Mouse (Mus musculus) left cerebral cortex, postnatal 10 days (tissue): ENCODE data around the gene Olfr656. TPM values are rescaled to one million over a fixed set of nuclear protein-coding genes. Genes with fewer than 3 reads are reported as not detected.

ENCODE experiments used
- DNase-seq, 2 experiments: peaks; one replicate each; pipeline ENCODE4 v3.0.0; 2021 to 2022; ENCODE audit warnings: low spot score in 2 of 2, mixed read lengths in 1 of 2; ENCODE audit errors: extremely low spot score in 1 of 2
- intact Hi-C: fragments of 180-260 bp; cut with DNase I; formaldehyde crosslinking; loops from one replicate; pipeline ENCODE4 v1.15.1; 2025
- total RNA-seq, 2 experiments: library from RNA; stranded (reverse); gene quantifications; 2 replicates each; pipeline ENCODE4 v1.2.3; 2021

Gene Olfr656
- not detected for total RNA-seq

DNA sequence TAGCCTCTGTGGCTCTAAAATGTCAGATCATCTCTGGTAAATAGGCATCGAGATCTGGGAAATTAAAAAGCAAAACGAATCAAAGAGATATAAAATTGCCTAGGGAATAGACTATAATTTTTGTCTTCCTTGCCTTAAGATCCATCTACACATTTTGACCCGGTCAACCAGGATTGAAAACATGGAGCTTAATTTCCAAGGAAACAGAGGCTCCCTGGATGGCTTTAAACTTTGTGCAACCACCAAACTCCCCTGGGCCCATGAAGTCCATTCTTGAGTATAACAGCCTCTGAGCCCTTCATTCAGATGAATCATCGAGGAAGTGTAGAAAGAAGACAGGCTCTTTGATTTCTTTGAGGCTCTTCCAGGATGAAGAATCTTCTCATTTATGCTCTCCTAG lies at the start of gene Olfr656:
Gene Olfr656 (plus strand): TSS at position 301 of the 400 bp plus-strand sequence.
- intact Hi-C loops = no loop called here
- DNase-seq = no peak

GRCm38 (mm10) chr7:104577014-104577413 lies 36.7 kb upstream of the Olfr656 start, which contains the start of gene Olfr653:
Olfr653 (plus strand) TSS chr7:104577314.
- intact Hi-C loops = no loop called here
- DNase-seq = no peak

- intact Hi-C loops = no loop called here
- no peak for DNase-seq
These were observed 32.9 kb upstream of the Olfr656 start for GRCm38 (mm10) chr7:104580846-104581245.

DNA sequence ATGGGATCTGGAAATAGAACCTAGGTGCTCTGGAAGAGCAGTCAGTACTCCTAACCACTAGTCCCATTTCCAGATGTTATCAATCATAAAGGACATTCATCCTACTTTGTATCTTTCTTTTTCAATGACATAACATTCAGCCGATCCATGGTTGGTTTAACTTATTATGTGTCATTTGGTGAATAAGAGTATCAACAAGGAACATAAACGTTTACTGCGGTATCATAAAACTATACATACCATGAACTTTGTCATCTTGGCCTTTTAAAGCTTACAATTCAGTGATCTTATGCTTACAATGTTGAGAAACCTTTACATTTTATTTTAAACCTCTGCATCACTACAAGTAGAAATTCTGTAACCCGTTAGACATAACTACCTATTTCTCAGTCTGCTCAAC lies 32.3 kb upstream of the Olfr656 start:
- intact Hi-C loops = no loop called here
- DNase-seq = no peak

DNA sequence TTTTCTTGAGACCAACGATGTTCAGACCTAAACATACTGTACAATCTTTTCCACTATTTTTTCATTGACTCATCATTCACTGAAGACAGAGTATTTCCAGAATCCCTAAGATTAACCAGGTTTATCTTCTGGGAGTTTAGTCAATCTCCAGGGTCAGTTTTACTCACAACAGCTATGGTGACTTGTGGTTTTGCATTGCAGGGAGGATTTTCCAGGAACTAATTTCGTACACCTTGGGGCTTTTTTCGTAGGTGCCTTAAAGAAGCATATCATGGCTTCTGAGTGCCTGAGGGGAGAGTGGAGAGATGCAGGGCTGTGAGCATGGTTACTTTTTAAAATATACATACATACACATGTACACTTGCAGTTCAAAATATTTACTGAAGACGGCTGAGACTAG lies 27.0 kb upstream of the Olfr656 start, which contains the start of gene Olfr654:
Gene Olfr654 (plus strand): TSS at position 301 of the 400 bp plus-strand sequence.
- intact Hi-C loops = no loop called here
- no peak for DNase-seq

DNA sequence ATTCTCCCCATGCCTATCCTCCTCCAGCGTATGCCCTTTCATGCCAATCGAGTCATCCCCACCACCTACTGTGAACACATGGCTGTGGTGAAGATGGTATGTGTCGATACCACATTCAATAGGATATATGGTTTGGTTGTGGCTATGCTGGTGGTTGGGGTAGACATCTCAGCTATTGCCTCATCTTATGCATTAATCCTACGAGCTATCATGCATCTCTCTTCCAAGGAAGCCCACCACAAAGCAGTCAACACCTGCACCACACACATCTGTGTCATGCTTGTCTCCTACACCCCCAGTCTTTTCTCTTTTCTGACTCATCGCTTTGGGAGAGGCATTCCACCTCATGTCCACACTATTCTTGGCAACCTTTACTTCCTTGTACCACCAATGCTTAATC lies 25.5 kb upstream of the Olfr656 start:
- intact Hi-C loops = no loop called here
- no peak for DNase-seq

DNA sequence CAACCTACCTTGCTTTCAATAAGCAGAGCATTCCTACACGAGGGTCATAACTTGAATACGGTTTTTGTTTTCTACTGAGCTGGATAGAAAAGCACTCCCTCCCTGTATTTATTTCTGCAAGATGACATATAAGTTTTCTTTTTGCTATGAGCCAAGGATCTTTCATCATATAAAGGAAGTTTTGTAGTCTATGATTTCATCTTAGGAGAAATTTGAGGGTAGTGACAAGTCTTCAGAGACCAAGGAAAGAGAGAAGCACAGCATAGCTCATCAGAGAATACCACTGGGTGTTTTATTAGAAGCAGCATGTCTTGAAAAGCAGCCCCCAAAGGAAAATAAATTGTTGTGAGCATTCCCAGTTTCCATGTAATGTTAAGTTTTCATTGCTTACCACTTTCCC lies 12.1 kb upstream of the Olfr656 start, which contains the start of gene Olfr655:
Gene Olfr655 (minus strand): TSS at position 101 of the 400 bp plus-strand sequence.
- intact Hi-C loops = no loop called here
- no peak for DNase-seq

GRCm38 (mm10) chr7:104603173-104603572 lies 10.6 kb upstream of the Olfr656 start:
- intact Hi-C loops = no loop called here

GRCm38 (mm10) chr7:104604727-104605126 lies 9.0 kb upstream of the Olfr656 start:
- intact Hi-C loops = no loop called here
- no peak for DNase-seq

More at GRCm38 (mm10) chr7:104603173-104603572, 10.6 kb upstream of the Olfr656 start:
- no peak for DNase-seq

DNA sequence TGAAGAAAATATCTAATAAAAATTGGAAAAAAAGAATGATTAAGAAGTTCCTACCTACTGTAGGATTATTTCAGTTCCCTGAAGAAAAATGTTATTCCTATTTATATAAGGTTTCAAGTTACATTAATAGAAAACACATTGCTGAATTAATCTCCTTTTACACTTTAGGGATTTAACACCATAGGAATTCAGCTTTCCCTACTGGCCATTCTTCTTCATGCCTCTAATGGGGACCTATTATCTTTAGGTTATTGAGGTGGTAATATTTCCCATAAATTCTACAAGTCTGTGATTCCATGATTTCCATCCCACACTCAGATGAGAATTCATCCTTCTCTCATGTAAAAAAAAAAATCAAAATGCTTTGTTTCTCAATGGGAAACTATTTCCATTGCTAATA lies 10.7 kb downstream of the Olfr656 start, which contains the start of gene Olfr657:
Gene Olfr657 (plus strand): TSS at position 301 of the 400 bp plus-strand sequence.
- intact Hi-C loops = no loop called here
- DNase-seq = no peak

GRCm38 (mm10) chr7:104646841-104647482 lies 33.2 kb downstream of the Olfr656 start, which contains the start of gene Olfr658:
Olfr658 (minus strand) TSS chr7:104647305.
- DNase-seq = peak; percentile 1 to 35
- intact Hi-C loops = no loop called here

GRCm38 (mm10) chr7:104666453-104666852 lies 52.7 kb downstream of the Olfr656 start, which contains the start of gene Olfr659:
Olfr659 (plus strand) TSS chr7:104666753.
- DNase-seq = no peak
- intact Hi-C loops = no loop called here

Other genes with a start within 250 kb of the Olfr656 start
- gene Trim30b, start 244.1 kb upstream of the Olfr656 start, total RNA-seq = not detected
- not detected for gene Trim30c, start 213.1 kb upstream of the Olfr656 start, total RNA-seq
- gene Trim30a, start 148.8 kb upstream of the Olfr656 start, total RNA-seq = under 1 TPM; 0.62 to 0.83 TPM
- gene Trim30d, start 106.1 kb upstream of the Olfr656 start, total RNA-seq = under 1 TPM; 0.24 to 0.26 TPM
- gene Olfr651, start 63.8 kb upstream of the Olfr656 start, total RNA-seq = not detected
- not detected for gene Olfr652, start 53.1 kb upstream of the Olfr656 start, total RNA-seq
- gene Olfr653, start 36.6 kb upstream of the Olfr656 start, total RNA-seq = not detected
- gene Olfr654, start 26.9 kb upstream of the Olfr656 start, total RNA-seq = not detected
- not detected for gene Olfr655, start 12.2 kb upstream of the Olfr656 start, total RNA-seq
- gene Olfr657, start 10.8 kb downstream of the Olfr656 start, total RNA-seq = not detected
- gene Olfr658, start 33.4 kb downstream of the Olfr656 start, total RNA-seq = not detected
- not detected for gene Olfr659, start 52.8 kb downstream of the Olfr656 start, total RNA-seq
- not detected for gene Olfr661, start 72.5 kb downstream of the Olfr656 start, total RNA-seq
- not detected for gene Usp17le, start 163.5 kb downstream of the Olfr656 start, total RNA-seq
- not detected for gene Usp17lb, start 228.6 kb downstream of the Olfr656 start, total RNA-seq
- gene Usp17la, start 243.1 kb downstream of the Olfr656 start, total RNA-seq = not detected